Mouse (Mus musculus): Measurements from ENCODE around the gene Mpc2. TPM values are rescaled to one million over a fixed set of nuclear protein-coding genes. Genes with fewer than 3 reads are reported as not detected.
A peak's percentile ranks its signal among the peaks of the same experiment; 100 is the strongest.

Gene Mpc2
- total RNA-seq, 2 experiments from 2014 or later: 148 to 156 TPM

GRCm38 (mm10) chr1:165489197-165489596 lies 28.8 kb downstream of the Mpc2 start:
- intact Hi-C loops (cut with DNase I): no loop called here
- DNase-seq (ENCODE audit: low spot score in 2 of 2): no peak

GRCm38 (mm10) chr1:165498856-165499255 lies 38.4 kb downstream of the Mpc2 start:
- intact Hi-C loops (cut with DNase I): no loop called here
- no peak for DNase-seq (ENCODE audit: low spot score in 2 of 2)

- peak in 1 of 2 experiments; percentile 11 for DNase-seq (ENCODE audit: low spot score in 2 of 2)
- intact Hi-C loops (cut with DNase I): no loop called here
Observed at GRCm38 (mm10) chr1:165503307-165504024, 43.0 kb downstream of the Mpc2 start.

- intact Hi-C loops (cut with DNase I): no loop called here
- no peak for DNase-seq (ENCODE audit: low spot score in 2 of 2)
Observed at GRCm38 (mm10) chr1:165506303-165506702, 45.9 kb downstream of the Mpc2 start.

GRCm38 (mm10) chr1:165510161-165510560 lies 49.7 kb downstream of the Mpc2 start:
- intact Hi-C loops (cut with DNase I): no loop called here
- no peak for DNase-seq (ENCODE audit: low spot score in 2 of 2)

GRCm38 (mm10) chr1:165520716-165521115 lies 60.3 kb downstream of the Mpc2 start:
- DNase-seq (ENCODE audit: low spot score in 2 of 2): no peak
- intact Hi-C loops (cut with DNase I): no loop called here

Other genes with a start within 250 kb of the Mpc2 start
- gene Tiprl, start 223.6 kb upstream of the Mpc2 start, total RNA-seq (2021): 10 to 100 TPM; 65.1 to 67.6 TPM
- gene Gpr161, start 164.8 kb upstream of the Mpc2 start, total RNA-seq (2021): 10 to 100 TPM in 1 of 2 experiments, 1 to 10 TPM in 1; 6.4 to 10.2 TPM
- gene Dcaf6, start 162 bp upstream of the Mpc2 start, total RNA-seq (2021): 10 to 100 TPM; 95.2 to 98.5 TPM
- 1 to 10 TPM in 1 of 2 experiments, under 1 TPM in 1; 0.53 to 1.3 TPM for gene Adcy10, start 24.5 kb downstream of the Mpc2 start, total RNA-seq (2021)
- gene Mpzl1, start 173.9 kb downstream of the Mpc2 start, total RNA-seq (2021): 10 to 100 TPM; 52.5 to 61.7 TPM
- 1 to 10 TPM; 6.4 to 8.5 TPM for gene Rcsd1, start 249.1 kb downstream of the Mpc2 start, total RNA-seq (2021)